Mouse (Mus musculus): ENCODE measurements at regions not wholly inside any gene's neighbourhood (a gene's known extent, or its start where the extent isn't known, plus 50 kb on each side); places are given as distances from the start of the nearest gene placed in this dataset.
A peak's percentile ranks its signal among the peaks of the same experiment; 100 is the strongest.
"Not testable (repeated sequence)": the region's sequence is repeated elsewhere in the genome, so short reads cannot be mapped to it uniquely, and the experiment has no call there.

DNA sequence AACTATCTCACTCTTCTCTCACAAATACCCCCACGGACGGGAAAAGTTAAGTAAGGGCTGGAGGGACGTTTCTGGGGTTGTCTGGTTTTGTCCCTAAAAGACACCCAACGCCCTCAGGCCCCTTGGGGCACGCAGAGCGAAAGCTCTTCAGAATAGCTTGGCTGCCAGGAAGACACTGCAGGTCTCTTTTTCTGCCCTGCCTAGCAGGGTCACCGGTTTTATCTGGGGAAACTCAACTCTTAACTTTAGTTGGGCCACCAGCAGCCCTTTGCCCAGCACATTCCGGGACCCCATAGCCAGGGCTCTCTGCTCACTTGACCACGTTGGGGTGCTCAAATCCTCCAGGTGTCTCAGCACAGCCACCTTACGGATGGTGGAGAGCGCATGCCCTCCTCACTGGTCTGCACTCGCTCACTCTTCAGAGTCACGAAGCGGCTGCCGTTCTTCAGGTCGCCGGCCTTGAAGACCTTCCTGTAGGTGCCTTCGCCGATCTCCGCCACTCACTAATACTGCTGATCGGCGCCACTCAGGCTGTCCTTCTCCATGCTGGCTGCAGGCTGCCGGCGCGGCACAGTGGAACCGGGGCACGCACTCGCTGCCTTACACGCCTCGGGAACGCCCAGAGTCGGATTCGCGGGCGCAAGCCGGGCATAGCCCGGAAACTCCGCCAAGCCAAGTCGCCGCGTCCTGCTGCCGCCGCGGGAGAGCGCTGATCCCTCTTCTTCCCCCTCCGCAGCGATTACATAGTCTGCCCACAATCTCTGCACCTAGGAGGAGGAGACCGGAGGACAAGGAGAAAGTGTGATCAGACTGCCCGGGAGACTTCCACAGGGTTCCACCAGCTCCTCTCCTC is 83.0 kb downstream of the Ulbp1 start:
- H3K36me3 ChIP-seq, result no peaks in the 10 kb centered on the region
- peaks cover 40% of the 10 kb centered on the region for H3K27me3 ChIP-seq (replicated peaks)
- H3K4me3 ChIP-seq, result peak overlapping the region; percentile 74
- peaks cover 13% of the 10 kb centered on the region for H3K4me1 ChIP-seq
- H3K27ac ChIP-seq (replicated peaks), result no peak overlapping the region
- H3K9me3 ChIP-seq, result no peaks in the 10 kb centered on the region
- peak overlapping the region; percentile 99 for H3K4me2 ChIP-seq
- no peak for ATAC-seq (ENCODE audit: extremely low read depth, insufficient number of reproducible peaks, low FRiP score, low TSS enrichment)
- H3K9ac ChIP-seq, result peak overlapping the region; percentile 76
- WGBS, result 6% methylated on average over 49 of the region's 49 CpGs

DNA sequence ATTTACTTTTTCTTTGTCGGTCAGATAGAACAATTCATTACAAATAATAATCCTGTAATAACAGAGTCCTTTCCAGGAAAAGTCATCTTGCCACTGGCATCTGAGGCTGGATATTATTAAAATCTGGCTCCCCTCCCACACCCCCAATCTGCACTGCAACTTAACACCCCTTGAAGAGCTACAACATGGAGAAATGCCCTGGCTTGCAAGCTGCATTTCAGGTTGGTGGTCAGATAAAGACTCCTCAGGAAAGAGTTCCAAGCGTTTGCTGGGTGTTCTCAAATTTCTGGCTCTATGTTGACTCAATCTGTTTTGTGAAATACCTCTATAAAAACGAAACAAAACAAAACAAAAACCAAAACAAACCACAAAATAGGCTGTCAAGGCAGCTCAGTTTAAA is 114.6 kb downstream of the Ulbp1 start:
- not testable (repeated sequence) for ATAC-seq (ENCODE audit: extremely low read depth, insufficient number of reproducible peaks, low FRiP score, low TSS enrichment); H3K9me3 ChIP-seq

GRCm38 (mm10) chr10:7344290-7344689 is 129.1 kb downstream of the Ulbp1 start:
- ATAC-seq (ENCODE audit: extremely low read depth, insufficient number of reproducible peaks, low FRiP score, low TSS enrichment); H3K9ac ChIP-seq; H3K36me3 ChIP-seq; H3K27me3 ChIP-seq (replicated peaks); H3K27ac ChIP-seq (replicated peaks); H3K4me1 ChIP-seq; H3K4me3 ChIP-seq; H3K9me3 ChIP-seq; H3K4me2 ChIP-seq: not testable (repeated sequence)
- WGBS, result 82% methylated on average over 13 of the region's 13 CpGs

More for the DNA sequence above, 114.6 kb downstream of the Ulbp1 start:
- H3K9ac ChIP-seq; H3K4me1 ChIP-seq; H3K4me3 ChIP-seq; H3K4me2 ChIP-seq; H3K36me3 ChIP-seq; H3K27ac ChIP-seq (replicated peaks); H3K27me3 ChIP-seq (replicated peaks): not testable (repeated sequence)
- 44% methylated on average over 3 of the region's 3 CpGs for WGBS

- not testable (repeated sequence) for H3K4me3 ChIP-seq; ATAC-seq (ENCODE audit: extremely low read depth, insufficient number of reproducible peaks, low FRiP score, low TSS enrichment)
- WGBS, result 94% methylated on average over 8 of the region's 8 CpGs
These were observed 129.7 kb downstream of the Ulbp1 start for GRCm38 (mm10) chr10:7343736-7344135.

DNA sequence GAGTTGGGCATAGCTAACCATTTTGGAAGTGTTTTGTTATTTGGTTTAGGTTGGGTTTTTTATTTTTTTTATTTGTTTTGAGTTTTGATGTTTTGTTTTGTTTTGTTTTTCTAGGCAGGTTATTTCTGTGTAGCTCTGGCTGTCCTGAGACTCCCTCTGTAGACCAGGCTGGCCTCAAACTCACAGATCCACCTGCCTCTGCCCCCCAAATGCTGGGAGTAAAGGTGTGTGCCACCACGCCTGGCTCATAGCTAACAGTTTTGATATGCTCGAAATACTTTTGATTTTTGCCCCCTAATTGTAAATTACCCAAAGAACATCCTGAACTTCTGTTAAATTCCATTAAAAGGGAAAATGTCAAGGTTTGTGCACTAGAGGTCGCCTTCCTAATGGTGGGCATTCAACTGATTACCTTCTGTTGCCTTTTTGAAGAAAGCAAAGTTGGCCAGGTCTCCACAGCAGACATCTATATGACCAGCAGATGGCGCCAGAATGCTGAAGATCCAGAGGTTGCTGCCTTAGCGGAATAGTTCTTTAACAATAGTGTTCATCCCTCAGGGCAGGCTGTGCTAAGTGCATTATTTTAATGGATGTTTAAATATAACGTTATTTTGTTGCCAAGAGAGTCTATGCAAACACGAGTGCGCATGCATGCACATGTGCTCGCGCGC is 121.2 kb upstream of the Cnksr3 start:
- H3K4me2 ChIP-seq, result no peak overlapping the region
- H3K4me1 ChIP-seq, result no peaks in the 10 kb centered on the region
- H3K4me3 ChIP-seq, result no peak overlapping the region
- no peak overlapping the region for H3K9ac ChIP-seq
- H3K9me3 ChIP-seq, result no peaks in the 10 kb centered on the region
- H3K36me3 ChIP-seq, result no peaks in the 10 kb centered on the region
- no peak overlapping the region for H3K27ac ChIP-seq (replicated peaks)
- no peaks in the 10 kb centered on the region for H3K27me3 ChIP-seq (replicated peaks)
- WGBS, result 43% methylated on average over 11 of the region's 11 CpGs
- no peak for ATAC-seq (ENCODE audit: extremely low read depth, insufficient number of reproducible peaks, low FRiP score, low TSS enrichment)

More at GRCm38 (mm10) chr10:7343736-7344135, 129.7 kb downstream of the Ulbp1 start:
- not testable (repeated sequence) for H3K9me3 ChIP-seq; H3K36me3 ChIP-seq; H3K4me1 ChIP-seq; H3K27ac ChIP-seq (replicated peaks); H3K9ac ChIP-seq; H3K27me3 ChIP-seq (replicated peaks); H3K4me2 ChIP-seq

DNA sequence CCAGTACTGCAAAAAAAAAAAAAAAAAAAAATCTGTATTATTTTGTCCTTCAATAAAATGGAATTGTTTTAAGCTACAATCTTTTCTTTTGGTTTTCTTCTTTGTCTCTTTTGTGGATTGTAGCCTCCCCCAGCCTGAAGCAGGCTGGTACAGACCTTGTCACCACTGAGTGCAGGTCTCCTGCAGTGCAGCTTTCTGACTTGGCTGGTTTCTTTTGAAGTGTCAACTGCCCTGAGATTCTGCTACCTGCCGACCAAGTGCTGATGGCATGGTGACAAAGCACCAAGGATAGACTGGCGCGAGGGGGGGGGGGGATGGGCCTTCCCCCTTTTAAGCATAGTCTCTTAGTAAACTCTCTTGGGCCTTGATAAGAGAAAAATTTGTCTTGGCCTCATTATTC is 116.2 kb upstream of the Cnksr3 start:
- H3K4me1 ChIP-seq, result no peaks in the 10 kb centered on the region
- WGBS, result 5% methylated on average over 3 of the region's 3 CpGs
- H3K27ac ChIP-seq (replicated peaks), result no peak overlapping the region
- no peak for ATAC-seq (ENCODE audit: extremely low read depth, insufficient number of reproducible peaks, low FRiP score, low TSS enrichment)
- no peaks in the 10 kb centered on the region for H3K36me3 ChIP-seq
- no peak overlapping the region for H3K4me2 ChIP-seq
- no peak overlapping the region for H3K4me3 ChIP-seq
- H3K9ac ChIP-seq, result no peak overlapping the region
- H3K27me3 ChIP-seq (replicated peaks), result no peaks in the 10 kb centered on the region
- H3K9me3 ChIP-seq, result no peaks in the 10 kb centered on the region

GRCm38 (mm10) chr10:7327046-7327445 is 115.0 kb upstream of the Cnksr3 start:
- H3K4me3 ChIP-seq; ATAC-seq (ENCODE audit: extremely low read depth, insufficient number of reproducible peaks, low FRiP score, low TSS enrichment); H3K9ac ChIP-seq; H3K4me1 ChIP-seq; H3K4me2 ChIP-seq; H3K27ac ChIP-seq (replicated peaks); H3K9me3 ChIP-seq; H3K36me3 ChIP-seq; H3K27me3 ChIP-seq (replicated peaks): not testable (repeated sequence)
- 84% methylated on average over 3 of the region's 3 CpGs for WGBS

DNA sequence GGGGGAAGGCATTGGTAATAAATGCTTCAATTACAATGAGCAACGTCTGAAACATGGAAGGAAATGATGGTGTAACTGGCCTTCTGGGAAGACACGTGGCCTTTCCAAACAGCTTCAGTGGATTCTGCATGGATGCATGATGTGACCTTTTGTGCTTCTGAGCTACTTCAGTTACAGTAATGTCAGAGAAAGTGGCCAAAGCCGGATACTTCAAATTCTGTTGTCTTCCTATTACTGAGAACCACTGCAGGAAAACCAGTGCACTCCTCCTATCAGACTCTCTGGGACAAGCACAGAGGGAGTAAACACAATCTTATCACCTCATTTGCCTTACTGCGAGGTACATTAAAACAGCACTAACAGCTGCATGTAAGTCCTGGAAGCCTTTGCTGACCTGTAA is 113.0 kb upstream of the Cnksr3 start:
- 48% methylated on average over 4 of the region's 4 CpGs for whole genome bisulfite sequencing
- Histone ChIP-seq H3K4me2 (no peak overlapping the region), H3K36me3 (no peaks in the 10 kb centered on the region), H3K4me3 (no peak overlapping the region), H3K27ac (replicated peaks) (no peak overlapping the region), H3K27me3 (replicated peaks) (no peaks in the 10 kb centered on the region), H3K9me3 (no peaks in the 10 kb centered on the region), H3K9ac (no peak overlapping the region), H3K4me1 (no peaks in the 10 kb centered on the region)
- ATAC-seq (ENCODE audit: extremely low read depth, insufficient number of reproducible peaks, low FRiP score, low TSS enrichment), result no peak

DNA sequence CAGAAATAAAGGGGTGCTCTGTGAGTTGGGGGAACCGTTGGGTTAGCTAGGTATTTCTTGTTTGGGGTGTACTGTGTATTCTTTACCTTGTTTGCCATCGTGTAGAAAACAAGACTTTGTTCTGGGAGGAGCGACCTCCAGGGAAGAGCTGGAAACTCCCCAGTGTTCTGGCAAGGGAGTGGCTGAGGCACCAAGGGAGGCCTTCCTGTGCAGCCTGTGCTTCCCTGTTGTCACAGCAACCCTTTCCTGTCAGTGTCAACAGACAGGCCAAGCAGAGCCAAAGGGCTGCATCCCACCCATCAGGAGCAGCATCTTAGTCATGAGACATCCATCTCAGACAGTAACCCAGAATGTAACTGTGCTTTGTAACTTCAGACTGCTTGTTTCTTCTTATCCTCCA is 111.2 kb upstream of the Cnksr3 start:
- no peak; the same call in 1 of the 2 replicates for ATAC-seq (ENCODE audit: extremely low read depth, insufficient number of reproducible peaks, low FRiP score, low TSS enrichment)
- H3K9ac ChIP-seq, result no peak overlapping the region
- no peak overlapping the region for H3K27ac ChIP-seq (replicated peaks)
- no peaks in the 10 kb centered on the region for H3K9me3 ChIP-seq
- H3K27me3 ChIP-seq (replicated peaks), result no peaks in the 10 kb centered on the region
- no peaks in the 10 kb centered on the region for H3K4me1 ChIP-seq
- no peak overlapping the region for H3K4me3 ChIP-seq
- WGBS, result 20% methylated on average over 3 of the region's 3 CpGs
- no peaks in the 10 kb centered on the region for H3K36me3 ChIP-seq
- H3K4me2 ChIP-seq, result no peak overlapping the region

DNA sequence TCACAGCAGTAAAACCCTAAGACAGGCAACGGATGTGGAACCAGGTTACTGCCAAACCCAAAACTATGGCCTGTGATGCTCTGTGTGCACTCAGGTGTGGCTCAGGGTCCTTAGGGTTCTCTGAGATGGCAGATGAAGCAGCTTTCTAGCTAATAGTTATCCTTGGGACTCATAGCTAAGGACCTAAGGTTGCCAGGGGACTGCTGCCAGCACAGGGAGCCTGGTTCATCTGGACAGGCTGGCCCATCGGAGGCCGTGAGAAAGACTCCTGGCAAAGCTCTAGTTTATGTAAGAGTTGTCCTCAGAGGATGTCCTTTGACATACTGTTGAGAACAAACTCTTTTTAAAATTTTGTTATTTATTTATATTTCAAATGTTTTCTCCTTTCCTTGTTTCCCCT is 97.9 kb upstream of the Cnksr3 start:
- ATAC-seq (ENCODE audit: extremely low read depth, insufficient number of reproducible peaks, low FRiP score, low TSS enrichment), result no peak
- no peaks in the 10 kb centered on the region for H3K4me1 ChIP-seq
- no peak overlapping the region for H3K4me2 ChIP-seq
- H3K4me3 ChIP-seq, result no peak overlapping the region
- H3K27ac ChIP-seq (replicated peaks), result no peak overlapping the region
- H3K9me3 ChIP-seq, result no peaks in the 10 kb centered on the region
- 91% methylated on average over 3 of the region's 3 CpGs for WGBS
- no peaks in the 10 kb centered on the region for H3K36me3 ChIP-seq
- H3K27me3 ChIP-seq (replicated peaks), result no peaks in the 10 kb centered on the region
- H3K9ac ChIP-seq, result no peak overlapping the region

DNA sequence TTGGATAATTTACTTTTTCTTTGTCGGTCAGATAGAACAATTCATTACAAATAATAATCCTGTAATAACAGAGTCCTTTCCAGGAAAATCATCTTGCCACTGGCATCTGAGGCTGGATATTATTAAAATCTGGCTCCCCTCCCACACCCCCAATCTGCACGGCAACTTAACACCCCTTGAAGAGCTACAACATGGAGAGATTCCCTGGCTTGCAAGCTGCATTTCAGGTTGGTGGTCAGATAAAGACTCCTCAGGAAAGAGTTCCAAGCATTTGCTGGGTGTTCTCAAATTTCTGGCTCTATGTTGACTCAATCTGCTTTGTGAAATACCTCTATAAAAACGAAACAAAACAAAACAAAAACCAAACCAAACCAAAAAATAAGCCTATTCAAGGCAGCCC is 93.8 kb upstream of the Cnksr3 start:
- H3K4me3 ChIP-seq; ATAC-seq (ENCODE audit: extremely low read depth, insufficient number of reproducible peaks, low FRiP score, low TSS enrichment); H3K4me2 ChIP-seq; H3K27me3 ChIP-seq (replicated peaks); H3K27ac ChIP-seq (replicated peaks); H3K36me3 ChIP-seq; H3K9me3 ChIP-seq; H3K4me1 ChIP-seq; H3K9ac ChIP-seq: not testable (repeated sequence)
- WGBS, result 49% methylated on average over 3 of the region's 3 CpGs

GRCm38 (mm10) chr10:7298377-7298776 is 86.3 kb upstream of the Cnksr3 start:
- 75% methylated on average over 7 of the region's 7 CpGs for WGBS
- H3K9ac ChIP-seq, result no peak overlapping the region
- no peaks in the 10 kb centered on the region for H3K9me3 ChIP-seq
- no peak overlapping the region for H3K4me2 ChIP-seq
- H3K27ac ChIP-seq (replicated peaks), result no peak overlapping the region
- H3K36me3 ChIP-seq, result no peaks in the 10 kb centered on the region
- no peak for ATAC-seq (ENCODE audit: extremely low read depth, insufficient number of reproducible peaks, low FRiP score, low TSS enrichment)
- no peak overlapping the region for H3K4me3 ChIP-seq
- no peaks in the 10 kb centered on the region for H3K27me3 ChIP-seq (replicated peaks)
- H3K4me1 ChIP-seq, result no peaks in the 10 kb centered on the region

Measured in heart, embryonic 13.5 days (tissue).